Comparison of ENCODE assay signal across 27 mouse cellular contexts in genomic region chr2:167555766-167556165, GRCm38 (mm10). TPM values are rescaled to one million over a fixed set of nuclear protein-coding genes. Genes with fewer than 3 reads are reported as not detected.
A peak's percentile ranks its signal among the peaks of the same experiment; 100 is the strongest.
DNase-seq lines count a peak whose midpoint lies in the region; ATAC-seq lines count a peak whose summit lies in the region.
"Had no signal": no experiment of that assay in that cellular context is flagged by ENCODE, and none has a peak within 500 bp of the region (broad histone marks: within the 10 kb centered on the region; RNA-seq: fewer than 3 reads in every experiment).

No protein-coding gene starts in this region.

- peaks cover 47% of the 10 kb centered on the region for H3K4me1 ChIP-seq in hindbrain, embryonic 10.5 days (replicated peaks)
- peaks cover 19% of the 10 kb centered on the region for H3K4me1 ChIP-seq in hindbrain, embryonic 12.5 days
- H3K4me1 ChIP-seq in kidney, embryonic 16.5 days (ENCODE audit: insufficient read depth, low read length), result peaks cover 16% of the 10 kb centered on the region
- H3K4me1 ChIP-seq in heart, embryonic 11.5 days (ENCODE audit: control insufficient read depth, insufficient read depth, low read length), result peaks cover 25% of the 10 kb centered on the region

- no peaks in the 10 kb centered on the region for H3K9me3 ChIP-seq in hindbrain, embryonic 10.5 days
- no peaks in the 10 kb centered on the region for H3K9me3 ChIP-seq in hindbrain, embryonic 12.5 days (replicated peaks)
- H3K9me3 ChIP-seq in kidney, embryonic 16.5 days (ENCODE audit: low read length), result no peaks in the 10 kb centered on the region
- no peaks in the 10 kb centered on the region for H3K9me3 ChIP-seq in heart, embryonic 11.5 days (replicated peaks; ENCODE audit: control insufficient read depth, low read length)
- H3K9me3 ChIP-seq: embryonic facial prominence, embryonic 13.5 days; forebrain, embryonic 12.5 days; kidney, embryonic 15.5 days; limb, embryonic 15.5 days; neural tube, embryonic 12.5 days had no signal

- no peak for ATAC-seq in hindbrain, embryonic 12.5 days (ENCODE audit: low FRiP score)
- no peak for ATAC-seq in kidney, embryonic 16.5 days (ENCODE audit: low FRiP score, low TSS enrichment)
- ATAC-seq in heart, embryonic 11.5 days (replicated peaks; ENCODE audit: insufficient number of reproducible peaks, low FRiP score, low TSS enrichment), result no peak

- H3K4me2 ChIP-seq in hindbrain, embryonic 12.5 days (replicated peaks), result no peak overlapping the region
- H3K4me2 ChIP-seq in kidney, embryonic 16.5 days (replicated peaks; ENCODE audit: low read depth, low read length), result no peak overlapping the region
- no peak overlapping the region for H3K4me2 ChIP-seq in heart, embryonic 11.5 days
- H3K4me2 ChIP-seq: embryonic facial prominence, embryonic 13.5 days; forebrain, embryonic 12.5 days; kidney, embryonic 15.5 days; limb, embryonic 15.5 days; lung, embryonic 14.5 days; neural tube, embryonic 12.5 days had no signal

- no peak for DNase-seq in hindbrain, embryonic 10.5 days (ENCODE audit: low spot score)
- peak; percentile 15 for DNase-seq in T-cell, adult 2 months (ENCODE audit: low spot score)
- DNase-seq in thymus, adult 18-20 months, result peak; percentile 40 to 61
- peak; percentile 44 to 69 for DNase-seq in thymus, postnatal 36 days
- DNase-seq in right cerebral cortex, postnatal 14 days, result no peak
- DNase-seq: cerebellum, adult 18-20 months; cerebellum, postnatal 14 days; gastrocnemius, postnatal 36 days; heart, postnatal 10 days; kidney, adult 11 months; kidney, postnatal 4 days; layer of hippocampus, adult 9-11 months; lung, embryonic 14.5 days; lung, postnatal 36 days; midbrain, embryonic 14.5 days; retina, postnatal 1 day; right cerebral cortex, postnatal 4 days had no signal

- H3K9ac ChIP-seq in hindbrain, embryonic 12.5 days, result no peak overlapping the region
- H3K9ac ChIP-seq in kidney, embryonic 16.5 days (replicated peaks; ENCODE audit: low read length), result no peak overlapping the region
- no peak overlapping the region for H3K9ac ChIP-seq in heart, embryonic 11.5 days (ENCODE audit: low read depth, low read length)
- H3K9ac ChIP-seq: embryonic facial prominence, embryonic 13.5 days; forebrain, embryonic 12.5 days; kidney, embryonic 15.5 days; limb, embryonic 15.5 days; liver, embryonic 14.5 days; lung, embryonic 14.5 days; neural tube, embryonic 12.5 days had no signal

- no peak overlapping the region for H3K4me3 ChIP-seq in hindbrain, embryonic 10.5 days
- no peak overlapping the region for H3K4me3 ChIP-seq in hindbrain, embryonic 12.5 days
- no peak overlapping the region for H3K4me3 ChIP-seq in kidney, embryonic 16.5 days (ENCODE audit: low read length)
- H3K4me3 ChIP-seq in heart, embryonic 11.5 days (ENCODE audit: low read depth, low read length), result no peak overlapping the region
- H3K4me3 ChIP-seq: embryonic facial prominence, embryonic 13.5 days; erythroblast, embryonic 14.5 days; forebrain, embryonic 12.5 days; kidney, embryonic 15.5 days; limb, embryonic 15.5 days; neural tube, embryonic 12.5 days had no signal

- WGBS in hindbrain, embryonic 10.5 days, result 84% methylated on average over 5 of the region's 5 CpGs
- WGBS in hindbrain, embryonic 12.5 days, result 90% methylated on average over 5 of the region's 5 CpGs
- WGBS in kidney, embryonic 16.5 days, result 88% methylated on average over 5 of the region's 5 CpGs
- WGBS in heart, embryonic 11.5 days (ENCODE audit: insufficient replicate concordance), result 87% methylated on average over 5 of the region's 5 CpGs

- peaks cover 27% of the 10 kb centered on the region for H3K27me3 ChIP-seq in hindbrain, embryonic 10.5 days (ENCODE audit: insufficient read depth, poor library complexity, severe bottlenecking)
- H3K27me3 ChIP-seq in hindbrain, embryonic 12.5 days, result peaks cover 16% of the 10 kb centered on the region
- H3K27me3 ChIP-seq in kidney, embryonic 16.5 days (ENCODE audit: insufficient read depth, low read length), result peaks cover 4% of the 10 kb centered on the region; the same call in 1 of the 2 replicates
- H3K27me3 ChIP-seq in heart, embryonic 11.5 days (ENCODE audit: control insufficient read depth, insufficient read depth, low read length), result 0 out of 2 replicates have a peak, but pooled peaks cover 6% of the 10 kb centered on the region
- H3K27me3 ChIP-seq: limb, embryonic 15.5 days had no signal

- H3K27ac ChIP-seq in hindbrain, embryonic 10.5 days, result 0 out of 2 replicates have a peak overlapping the region, but pooled peaks have one; percentile 53
- no peak overlapping the region for H3K27ac ChIP-seq in hindbrain, embryonic 12.5 days
- H3K27ac ChIP-seq in kidney, embryonic 16.5 days (ENCODE audit: low read length), result no peak overlapping the region
- no peak overlapping the region for H3K27ac ChIP-seq in heart, embryonic 11.5 days (ENCODE audit: low read depth, low read length)
- H3K27ac ChIP-seq: forebrain, embryonic 12.5 days; kidney, embryonic 15.5 days; limb, embryonic 15.5 days; liver, embryonic 14.5 days; neural tube, embryonic 12.5 days had no signal

- no peaks in the 10 kb centered on the region for H3K36me3 ChIP-seq in hindbrain, embryonic 10.5 days
- no peaks in the 10 kb centered on the region for H3K36me3 ChIP-seq in hindbrain, embryonic 12.5 days
- no peaks in the 10 kb centered on the region for H3K36me3 ChIP-seq in kidney, embryonic 16.5 days (ENCODE audit: insufficient read depth, low read length)
- no peaks in the 10 kb centered on the region for H3K36me3 ChIP-seq in heart, embryonic 11.5 days (ENCODE audit: control insufficient read depth, insufficient read depth, low read length)
- H3K36me3 ChIP-seq: embryonic facial prominence, embryonic 13.5 days; forebrain, embryonic 12.5 days; kidney, embryonic 15.5 days; limb, embryonic 15.5 days; neural tube, embryonic 12.5 days had no signal

RNA-seq across cellular contexts. Expression of gene Snai1, which starts 17.8 kb away (rescaled TPM):
- polyA plus RNA-seq in hindbrain, embryonic 10.5 days (2016; fragmentation: Nextera tagmentation; extraction: Ambion mirVana), result 45.3 and 45.5 TPM in 2 replicates
- polyA plus RNA-seq in hindbrain, embryonic 12.5 days (2016; fragmentation: Nextera tagmentation; extraction: Ambion mirVana), result 30.1 and 39.0 TPM in 2 replicates
- polyA plus RNA-seq in kidney, embryonic 16.5 days (2015; fragmentation: Nextera tagmentation; extraction: Ambion mirVana), result 40.8 and 49.3 TPM in 2 replicates
- polyA plus RNA-seq in heart, embryonic 11.5 days (2014; fragmentation: Nextera tagmentation; extraction: Ambion mirVana), result 21.1 and 23.1 TPM in 2 replicates
- polyA plus RNA-seq: erythroblast, embryonic 14.5 days had no signal

Comparison
In these comparisons a context has a peak if more than half of its experiments do, and no peak if none do; other contexts are left out.
1. DNase-seq: peak in T-cell, adult 2 months (single experiment), thymus, adult 18-20 months (2 of 2) and thymus, postnatal 36 days (2 of 2); none in hindbrain, embryonic 10.5 days (single experiment) and right cerebral cortex, postnatal 14 days (single experiment).